Mouse (Mus musculus) bone marrow, adult 2 months (tissue): ENCODE measurements at regions not wholly inside any gene's neighbourhood (a gene's known extent, or its start where the extent isn't known, plus 50 kb on each side); places are given as distances from the start of the nearest gene placed in this dataset.

Source experiments
- H3K27ac ChIP-seq: fragments of 200-500 bp; 2 replicates; pipeline ENCODE4 v1.5.1; 2012; ENCODE audit warnings: low read depth, mild to moderate bottlenecking, control low read depth, inconsistent platforms, low read length; ENCODE audit not compliant: control insufficient read depth, poor library complexity, insufficient read depth
- H3K4me1 ChIP-seq: fragments of 200-500 bp; 2 replicates; pipeline ENCODE4 v1.6.1; 2011; ENCODE audit warnings: low read length; ENCODE audit not compliant: control insufficient read depth, insufficient read depth
- H3K4me3 ChIP-seq: fragments of 200-500 bp; replicated peaks from 2 replicates; pipeline ENCODE3; 2011; ENCODE audit warnings: mild to moderate bottlenecking, low read depth, low read length, control low read depth; ENCODE audit not compliant: control insufficient read depth
- CTCF ChIP-seq: fragments of 200-500 bp; IDR thresholded peaks from 2 replicates; pipeline ENCODE4 v1.5.1; 2011; ENCODE audit warnings: low read length, control low read depth; ENCODE audit not compliant: control insufficient read depth, insufficient read depth
- POLR2A ChIP-seq: fragments of 200-500 bp; IDR thresholded peaks from 2 replicates; pipeline ENCODE4 v1.6.1; 2011; ENCODE audit warnings: low read depth, mild to moderate bottlenecking, control low read depth, low read length, borderline replicate concordance; ENCODE audit not compliant: control insufficient read depth
- WGBS: fragments of 180-500 bp; shearing (Covaris S2); methylation state at CpG from one replicate; pipeline ENCODE4 v1.1.7; 2018; 5-methylcytosine and 5-hydroxymethylcytosine counted together

- H3K27ac ChIP-seq: no peak overlapping the region
- H3K4me1 ChIP-seq: 0 out of 2 replicates have a peak, but pooled peaks cover 1% of the 10 kb centered on the region
- no peak overlapping the region for H3K4me3 ChIP-seq
- TF ChIP-seq CTCF (no peak), POLR2A (no peak)
- WGBS: 70% methylated on average over 14 of the region's 14 CpGs
Observed at GRCm38 (mm10) chr6:84392752-84393511, 200.8 kb downstream of the Cyp26b1 start.

- WGBS: 75% methylated on average over 3 of the region's 3 CpGs
- 0 out of 2 replicates have a peak, but pooled peaks cover 1% of the 10 kb centered on the region for H3K4me1 ChIP-seq
- TF ChIP-seq POLR2A: no peak
- TF ChIP-seq CTCF: no peak
- H3K27ac ChIP-seq: no peak overlapping the region
- H3K4me3 ChIP-seq: no peak overlapping the region
Observed at GRCm38 (mm10) chr6:84391016-84391415, 202.7 kb downstream of the Cyp26b1 start.

- H3K27ac ChIP-seq: 0 out of 2 replicates have a peak overlapping the region, but pooled peaks have one; percentile 21
- WGBS: 38% methylated on average over 10 of the region's 10 CpGs
- no peaks in the 10 kb centered on the region for H3K4me1 ChIP-seq
- TF ChIP-seq POLR2A (no peak), CTCF (no peak)
- no peak overlapping the region for H3K4me3 ChIP-seq
Observed at GRCm38 (mm10) chr6:84385696-84386095, 208.0 kb downstream of the Cyp26b1 start.

GRCm38 (mm10) chr6:84383718-84384117 lies 210.0 kb downstream of the Cyp26b1 start:
- TF ChIP-seq CTCF: no peak
- no peak for TF ChIP-seq POLR2A
- H3K4me3 ChIP-seq: no peak overlapping the region
- H3K27ac ChIP-seq: no peak overlapping the region
- no peaks in the 10 kb centered on the region for H3K4me1 ChIP-seq
- 75% methylated on average over 3 of the region's 3 CpGs for WGBS

- no peak overlapping the region for H3K27ac ChIP-seq
- no peak for TF ChIP-seq POLR2A
- no peak for TF ChIP-seq CTCF
- no peaks in the 10 kb centered on the region for H3K4me1 ChIP-seq
- H3K4me3 ChIP-seq: no peak overlapping the region
- 58% methylated on average over 3 of the region's 3 CpGs for WGBS
Observed at GRCm38 (mm10) chr6:84383141-84383540, 210.6 kb downstream of the Cyp26b1 start.

- H3K27ac ChIP-seq: no peak overlapping the region
- no peaks in the 10 kb centered on the region for H3K4me1 ChIP-seq
- TF ChIP-seq CTCF (no peak), POLR2A (no peak)
- WGBS: 84% methylated on average over 10 of the region's 10 CpGs
- H3K4me3 ChIP-seq: no peak overlapping the region
Observed at GRCm38 (mm10) chr6:84381571-84381970, 212.1 kb downstream of the Cyp26b1 start.

GRCm38 (mm10) chr6:84376666-84377065 lies 217.0 kb downstream of the Cyp26b1 start:
- H3K4me1 ChIP-seq: no peaks in the 10 kb centered on the region
- no peak overlapping the region for H3K4me3 ChIP-seq
- WGBS: 71% methylated on average over 11 of the region's 11 CpGs
- TF ChIP-seq POLR2A (no peak), CTCF (no peak)
- H3K27ac ChIP-seq: no peak overlapping the region

GRCm38 (mm10) chr6:84375498-84375897 lies 218.2 kb downstream of the Cyp26b1 start:
- Histone ChIP-seq H3K4me1 (no peaks in the 10 kb centered on the region), H3K27ac (no peak overlapping the region), H3K4me3 (no peak overlapping the region)
- no peak for TF ChIP-seq POLR2A
- TF ChIP-seq CTCF: peak; percentile 59; the same call in 1 of the 2 replicates
- 17% methylated on average over 8 of the region's 8 CpGs for WGBS

- H3K27ac ChIP-seq: no peak overlapping the region
- H3K4me1 ChIP-seq: no peaks in the 10 kb centered on the region
- no peak overlapping the region for H3K4me3 ChIP-seq
- WGBS: 42% methylated on average over 6 of the region's 6 CpGs
- TF ChIP-seq CTCF (no peak), POLR2A (no peak)
Observed at GRCm38 (mm10) chr6:84366365-84366764, 227.3 kb downstream of the Cyp26b1 start.
